Mouse (Mus musculus) E14TG2a.4 (cell line): ENCODE measurements around the gene Efna5.

Experiments used
- CTCF ChIP-seq: conservative IDR thresholded peaks from 2 replicates; pipeline ENCODE4 v1.5.1; 2014; ENCODE audit warnings: low read length
- NANOG ChIP-seq: IDR thresholded peaks from 2 replicates; pipeline ENCODE4 v1.6.1; 2014; ENCODE audit warnings: borderline replicate concordance, low read length, mixed read lengths
- POU5F1 ChIP-seq: IDR thresholded peaks from 2 replicates; pipeline ENCODE4 v1.6.1; 2014; ENCODE audit warnings: low read length, borderline replicate concordance

DNA sequence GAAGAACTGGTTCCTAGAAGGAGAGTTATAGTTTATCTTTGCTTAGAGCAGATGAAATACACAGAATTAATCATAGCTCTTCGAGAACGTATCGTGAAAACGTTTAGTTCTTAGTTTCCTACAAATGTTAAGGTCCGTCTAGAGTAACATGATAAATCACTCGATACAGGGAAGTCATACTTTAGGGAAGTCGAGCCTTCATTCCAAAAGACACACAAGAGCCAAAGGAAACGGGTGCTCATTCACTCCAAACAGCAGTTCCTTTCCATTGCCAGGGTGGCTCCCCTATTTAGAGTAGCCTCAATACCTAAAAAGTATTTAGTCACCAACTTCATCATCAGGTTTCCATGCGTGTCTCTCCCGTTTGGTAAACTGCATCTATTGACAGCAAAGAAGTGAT is 64.2 kb downstream of the Efna5 start:
- no peak for TF ChIP-seq CTCF
- TF ChIP-seq NANOG = no peak
- no peak for TF ChIP-seq POU5F1
